Mouse (Mus musculus): Measurements from ENCODE around the gene Chrnb1.

Chrnb1 gene

DNA sequence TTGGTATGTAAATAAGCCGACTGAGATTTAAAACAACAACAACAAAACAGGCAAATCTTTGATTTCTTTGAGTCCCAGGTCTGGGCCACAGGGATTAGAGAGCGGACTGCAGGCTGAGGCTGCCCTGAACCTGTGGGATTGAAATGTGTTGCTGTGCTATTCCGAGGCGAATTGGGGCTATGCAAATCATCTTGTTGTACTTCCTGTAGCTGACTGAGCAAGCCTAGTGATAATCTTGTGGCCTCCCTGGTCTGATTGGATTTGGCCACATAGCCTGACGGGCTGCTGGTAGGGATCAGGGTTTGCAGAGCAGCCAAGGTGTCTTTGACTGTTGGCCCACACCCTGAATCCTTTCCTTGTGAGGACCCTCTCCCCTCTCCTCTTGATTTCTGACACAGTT is 20.8 kb downstream of the Chrnb1 start:
- DNase-seq (ENCODE audit: low spot score) = no peak

DNA sequence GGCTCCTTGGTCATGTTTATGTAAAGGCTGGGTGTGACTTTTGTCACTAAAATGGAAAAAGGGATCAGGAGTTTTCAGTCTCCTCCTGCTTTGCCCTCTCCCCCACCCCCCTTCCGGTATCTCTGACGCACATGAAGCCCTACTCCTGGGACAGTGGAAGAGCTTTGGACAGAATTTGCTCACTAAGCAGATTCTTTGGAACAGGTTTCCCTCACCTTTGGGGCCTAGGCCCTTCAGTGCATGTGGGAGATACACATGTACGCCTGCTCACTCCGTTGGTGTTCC is 28.2 kb downstream of the Chrnb1 start:
- no peak for DNase-seq (ENCODE audit: low spot score)

DNA sequence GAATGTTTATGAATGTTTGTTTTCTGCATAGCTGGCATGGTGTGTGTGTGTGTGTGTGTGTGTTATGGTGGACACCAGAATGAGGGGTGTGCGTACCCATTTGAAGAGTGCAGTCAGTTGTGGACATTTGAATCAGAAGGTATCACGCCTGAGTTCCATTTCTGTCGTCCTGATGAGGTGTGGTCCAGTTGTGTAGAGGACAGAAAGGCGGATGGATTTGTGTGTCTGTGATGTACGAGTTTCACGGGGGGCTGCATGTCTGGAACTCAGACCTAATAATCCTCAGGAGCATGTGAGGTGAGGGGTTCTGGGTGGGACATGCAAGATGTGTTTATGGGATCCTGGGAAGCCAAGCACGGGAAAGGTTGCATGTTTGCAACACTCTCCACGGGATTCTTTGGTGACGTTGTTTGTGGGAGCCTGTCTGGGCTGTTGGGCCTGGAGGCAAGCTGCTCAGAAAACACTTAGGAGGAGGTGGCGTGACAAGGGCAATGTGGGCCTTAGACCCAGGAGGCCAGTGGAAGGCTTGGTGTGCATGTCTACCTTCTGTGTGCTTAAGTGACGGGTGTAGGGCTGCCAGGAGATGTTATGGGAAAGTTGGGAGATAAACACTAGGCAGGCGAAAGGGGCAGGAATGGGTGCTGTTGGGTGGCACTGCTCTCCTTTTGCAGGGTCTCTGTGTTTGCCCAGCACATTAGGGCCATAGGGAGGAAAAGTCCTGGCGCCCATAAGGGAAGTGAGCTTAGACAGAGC is 28.7 kb downstream of the Chrnb1 start:
- no peak for DNase-seq (ENCODE audit: low spot score)

DNA sequence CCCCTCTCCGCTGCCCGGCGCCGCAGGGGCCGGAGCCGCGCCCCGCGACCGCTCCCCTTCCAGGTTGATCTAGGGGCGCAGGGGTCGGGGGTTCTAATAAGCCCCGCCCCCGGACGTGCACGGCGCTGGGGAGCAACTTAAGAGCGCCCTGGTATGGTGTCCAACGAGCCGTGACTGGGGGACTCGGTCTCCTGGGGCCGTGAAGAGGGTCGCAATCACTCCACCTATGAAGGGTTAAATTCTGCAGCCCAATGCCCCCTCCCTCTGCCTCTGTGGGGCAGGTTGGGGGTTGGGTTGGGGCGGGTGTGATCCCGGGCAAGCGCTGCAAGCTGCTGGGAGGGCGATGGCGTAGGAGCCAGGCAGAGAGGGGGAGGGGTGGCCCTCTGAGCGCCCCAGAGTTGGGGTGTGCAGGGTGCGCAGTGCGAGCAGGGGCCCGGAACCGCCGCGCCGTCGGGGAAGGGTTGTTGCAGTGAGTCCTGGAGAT is 29.6 kb downstream of the Chrnb1 start:
- no peak for DNase-seq (ENCODE audit: low spot score)

DNA sequence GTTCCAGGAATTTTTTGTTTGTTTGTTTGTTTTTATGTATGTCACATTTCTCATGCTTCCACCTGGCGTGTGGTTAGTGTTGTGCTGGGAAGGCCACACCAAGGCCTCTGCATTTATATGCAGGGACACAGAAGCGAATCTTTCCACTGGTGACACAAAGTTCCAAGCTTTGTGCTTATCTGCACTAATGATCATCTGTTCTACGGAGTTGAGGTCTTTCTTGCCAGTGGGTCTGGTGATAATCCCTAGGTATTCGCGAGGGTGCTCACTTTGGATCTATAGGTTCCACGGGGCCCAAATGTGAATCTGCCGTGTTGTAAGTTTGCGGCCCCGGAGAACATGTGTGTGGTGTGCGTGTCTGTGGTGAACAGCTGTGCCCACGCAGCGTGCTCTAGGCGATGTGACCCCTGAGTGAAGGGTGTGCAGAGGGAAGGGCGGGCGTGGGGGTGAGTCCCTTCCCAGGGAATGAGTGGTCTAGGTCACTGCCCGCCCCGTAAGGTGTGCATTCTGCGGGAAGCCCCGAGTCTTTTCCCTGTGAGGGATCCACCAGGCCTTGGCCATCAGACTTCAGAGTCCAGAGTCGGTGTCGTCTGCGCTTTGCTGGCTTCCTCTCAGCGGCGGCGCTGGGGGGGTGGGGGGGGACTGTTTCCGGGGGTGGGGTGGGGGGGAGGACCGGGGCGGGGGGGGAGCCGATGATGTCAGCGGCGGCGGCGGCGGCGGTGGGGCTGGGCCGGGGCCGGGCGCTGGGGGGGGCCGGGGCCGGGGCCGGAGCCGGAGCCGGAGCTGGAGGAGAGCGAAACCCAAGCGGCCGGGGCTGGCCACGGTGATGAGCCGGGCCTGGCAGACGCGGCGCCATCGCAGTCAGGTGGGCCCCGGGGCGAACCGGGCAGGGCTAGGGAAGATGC is 30.3 kb downstream of the Chrnb1 start, which contains the start of gene Zbtb4:
Gene Zbtb4, plus strand, starts transcription at position 692 of the 905 bp plus-strand sequence.
- DNase-seq (ENCODE audit: low spot score) = no peak

DNA sequence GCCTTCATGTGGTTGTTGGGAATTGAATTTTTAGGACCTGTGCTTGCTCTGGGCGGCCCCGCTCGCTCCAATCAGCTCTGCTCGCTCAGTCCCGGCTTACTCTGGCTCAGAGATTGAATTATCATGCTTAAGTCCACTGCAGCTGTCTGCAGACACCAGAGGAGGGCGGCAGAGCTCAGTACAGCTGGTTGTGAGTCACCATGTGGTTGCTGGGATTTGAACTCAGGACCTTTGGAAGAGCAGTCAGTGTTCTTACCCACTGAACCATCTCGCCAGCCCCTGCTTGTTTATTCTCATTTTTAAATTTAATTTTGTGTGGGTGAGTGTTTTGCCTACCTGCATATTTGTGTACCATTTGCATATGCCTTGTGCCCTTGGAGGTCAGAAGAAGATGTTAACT is 32.2 kb downstream of the Chrnb1 start:
- no peak for DNase-seq (ENCODE audit: low spot score)

DNA sequence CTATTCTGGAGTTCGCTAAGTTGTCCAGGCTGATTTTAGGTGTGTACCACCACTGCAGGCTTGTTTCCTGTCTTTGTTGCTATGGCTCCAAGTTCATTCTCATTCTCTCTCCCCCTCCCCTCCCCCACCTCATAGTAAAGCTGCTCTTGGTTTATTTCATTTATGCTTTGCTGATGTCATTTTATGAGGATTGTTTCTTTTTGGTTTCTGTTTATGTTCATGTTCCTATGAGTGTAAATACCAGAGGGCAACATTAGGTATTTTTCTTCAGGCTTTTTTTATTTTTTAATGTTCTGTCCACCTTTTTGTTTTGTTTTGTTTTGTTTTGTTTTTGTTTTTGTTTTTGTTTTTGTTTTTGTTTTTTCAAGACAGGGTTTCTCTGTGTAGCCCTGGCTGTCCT is 33.9 kb downstream of the Chrnb1 start, which contains the start of gene Slc35g3:
Gene Slc35g3, minus strand, starts transcription at position 101 of the 400 bp plus-strand sequence.
- DNase-seq (ENCODE audit: low spot score) = no peak

DNA sequence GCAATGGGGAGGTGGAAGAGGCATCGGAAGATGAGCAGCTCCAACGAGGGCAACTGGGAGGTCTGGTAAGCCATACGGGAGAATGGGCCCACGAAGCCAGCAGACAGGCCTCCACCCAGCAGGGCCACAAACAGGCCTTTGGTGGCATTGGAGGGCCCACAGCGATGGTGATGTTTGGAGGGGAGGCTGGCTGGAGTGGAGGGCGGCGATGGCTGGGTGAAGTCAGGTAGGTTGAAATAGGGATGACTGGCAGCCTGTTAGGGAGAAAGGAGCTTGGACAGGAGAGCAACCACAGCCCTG is 34.9 kb downstream of the Chrnb1 start:
- no peak for DNase-seq (ENCODE audit: low spot score)

DNA sequence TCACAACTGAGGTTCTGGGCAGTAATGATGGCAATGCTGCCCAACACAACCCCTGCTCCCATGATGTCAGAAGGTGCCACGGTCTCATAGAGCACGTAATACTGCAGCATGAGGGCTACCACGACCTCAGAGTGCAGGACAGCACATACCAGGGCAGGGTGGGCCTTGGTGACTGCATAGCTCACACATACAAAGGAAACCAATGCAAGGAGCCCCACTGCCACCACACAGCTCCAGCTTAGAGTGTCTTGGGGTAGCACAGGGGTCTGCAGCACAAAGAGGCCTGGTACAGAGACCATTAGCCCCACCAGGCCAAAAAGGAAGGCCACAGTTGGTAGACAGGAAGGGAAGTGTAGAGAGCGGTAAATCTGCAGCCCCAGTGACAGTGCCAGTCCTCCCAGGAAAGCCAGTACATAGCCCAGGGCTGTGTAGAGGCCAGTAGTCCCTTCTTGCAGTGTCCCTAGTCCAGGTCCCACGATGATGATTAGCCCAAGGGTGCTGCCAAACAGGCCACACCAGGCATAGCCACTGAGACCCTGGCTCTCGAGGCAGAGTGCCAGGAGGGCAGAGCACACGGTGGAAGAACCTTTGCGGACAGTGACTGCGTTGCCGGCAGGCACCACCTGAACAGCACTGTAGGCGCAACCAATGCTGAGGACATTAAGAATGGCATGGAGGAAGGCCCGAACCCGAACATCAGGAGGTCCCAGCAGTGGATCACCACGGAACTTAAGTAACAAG is 35.4 kb downstream of the Chrnb1 start:
- DNase-seq (ENCODE audit: low spot score) = no peak

DNA sequence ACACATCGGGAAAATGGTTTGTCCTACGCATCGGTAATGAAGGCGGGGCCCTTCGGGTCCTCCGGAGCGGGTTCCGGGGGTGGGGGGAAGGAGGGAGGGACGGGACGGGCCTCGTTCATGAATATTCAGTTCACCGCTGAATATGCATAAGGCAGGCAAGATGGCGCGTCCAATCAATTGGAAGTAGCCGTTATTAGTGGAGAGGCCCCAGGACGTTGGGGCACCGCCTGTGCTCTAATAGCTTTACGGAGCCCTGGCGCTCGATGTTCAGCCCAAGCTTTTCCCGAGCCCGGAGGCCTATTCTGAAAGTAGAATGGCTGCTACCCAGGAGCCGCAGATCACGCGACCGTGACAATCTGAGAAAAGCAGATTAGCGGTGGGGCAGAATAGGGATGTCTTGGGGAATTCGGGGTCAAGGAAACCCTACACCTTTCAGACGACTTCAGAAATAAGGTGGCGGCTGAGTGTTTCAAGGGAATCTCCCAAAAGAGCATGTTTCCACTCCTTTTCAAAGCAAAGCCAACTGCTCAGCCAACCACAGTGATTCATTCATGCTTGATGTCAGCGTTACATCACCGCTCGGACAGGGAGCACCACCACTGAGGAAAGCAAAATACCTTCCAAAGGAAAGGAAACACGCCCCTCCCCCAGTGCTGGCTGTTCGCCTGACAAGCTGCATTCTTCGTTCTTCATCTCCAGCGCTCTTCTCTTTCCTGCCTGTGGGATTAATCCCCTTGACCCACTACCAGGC is 36.6 kb downstream of the Chrnb1 start:
- no peak for DNase-seq (ENCODE audit: low spot score)

DNA sequence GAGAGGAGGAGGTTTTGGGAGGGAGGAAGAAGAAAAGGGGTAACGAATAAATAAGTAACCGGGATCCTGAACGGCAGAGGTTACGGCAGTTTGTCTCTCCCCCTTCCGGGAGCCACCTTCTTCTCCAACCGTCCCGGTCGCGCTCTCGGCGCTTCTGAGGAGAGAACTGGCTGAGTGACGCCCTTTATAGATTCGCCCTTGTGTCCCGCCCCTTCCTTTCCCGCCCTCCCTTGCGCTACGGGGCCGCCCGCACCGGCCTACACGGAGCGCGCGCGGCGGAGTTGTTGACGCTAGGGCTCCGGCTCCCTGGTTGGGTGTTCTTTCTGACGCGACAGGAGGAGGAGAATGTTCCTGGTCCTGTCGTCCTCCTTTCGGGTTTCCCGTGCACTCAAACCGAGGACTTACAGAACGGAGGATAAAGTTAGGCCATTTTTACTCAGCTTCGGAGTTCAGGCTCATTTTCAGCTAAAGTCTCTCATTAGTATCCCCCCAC is 37.2 kb downstream of the Chrnb1 start, which contains the start of gene Polr2a:
Gene Polr2a, minus strand, starts transcription at position 160 of the 493 bp plus-strand sequence.
- peak; percentile 91 for DNase-seq (ENCODE audit: low spot score)

DNA sequence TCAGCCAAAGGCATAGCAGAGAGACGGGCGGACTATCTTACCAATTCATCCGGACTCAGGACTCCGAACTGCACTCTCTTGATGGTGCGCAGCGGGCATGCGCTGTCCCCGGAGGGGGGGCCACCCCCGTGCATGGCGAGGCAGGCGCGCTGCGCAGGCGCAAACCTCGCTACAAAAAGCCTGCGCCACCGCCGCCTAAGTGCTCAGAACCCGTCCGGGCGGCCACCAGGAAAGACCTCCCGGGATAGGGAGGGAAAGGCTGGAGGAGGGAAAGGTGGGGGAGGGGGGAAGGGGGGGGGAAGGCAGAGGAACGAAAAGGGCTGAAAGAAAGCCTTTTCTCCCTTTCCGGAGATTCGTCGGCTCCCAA is 37.7 kb downstream of the Chrnb1 start:
- DNase-seq (ENCODE audit: low spot score) = peak; percentile 88

DNA sequence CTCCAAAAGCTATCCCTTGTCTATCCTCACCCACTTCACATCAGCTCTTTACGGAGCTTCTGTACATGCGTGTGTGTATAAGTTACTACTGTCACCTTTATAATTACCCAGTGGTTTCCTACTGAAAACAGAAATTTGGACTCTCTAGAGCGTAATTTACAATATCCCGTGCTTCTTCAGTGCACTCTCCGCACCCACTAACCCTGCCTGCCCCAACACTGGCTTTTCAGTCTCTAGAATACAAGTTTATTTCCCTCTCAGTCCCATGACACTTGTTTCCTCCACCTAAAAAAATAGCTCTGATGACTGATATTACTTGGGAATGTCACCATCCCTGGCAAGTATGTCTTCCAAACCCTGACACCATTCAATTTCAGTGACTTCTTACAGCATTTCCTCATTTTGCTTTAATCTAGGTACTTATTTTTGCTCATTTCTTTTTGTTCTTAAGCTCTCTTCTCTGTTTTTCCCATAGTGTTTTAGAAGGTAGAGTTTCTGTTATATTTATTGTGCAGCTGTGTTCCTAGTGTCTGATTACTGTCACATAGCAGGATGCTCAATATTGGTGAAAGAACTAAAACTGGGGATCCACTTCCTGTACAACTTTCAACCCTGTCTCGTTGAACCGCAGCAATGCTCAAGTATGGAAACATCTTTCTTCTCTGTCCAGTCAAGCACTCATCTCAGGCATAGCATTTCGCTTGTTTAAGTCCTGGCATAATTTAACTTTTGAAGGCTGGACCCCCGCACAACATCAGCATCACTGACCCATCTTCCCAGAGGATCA is 38.2 kb downstream of the Chrnb1 start:
- no peak for DNase-seq (ENCODE audit: low spot score)

DNA sequence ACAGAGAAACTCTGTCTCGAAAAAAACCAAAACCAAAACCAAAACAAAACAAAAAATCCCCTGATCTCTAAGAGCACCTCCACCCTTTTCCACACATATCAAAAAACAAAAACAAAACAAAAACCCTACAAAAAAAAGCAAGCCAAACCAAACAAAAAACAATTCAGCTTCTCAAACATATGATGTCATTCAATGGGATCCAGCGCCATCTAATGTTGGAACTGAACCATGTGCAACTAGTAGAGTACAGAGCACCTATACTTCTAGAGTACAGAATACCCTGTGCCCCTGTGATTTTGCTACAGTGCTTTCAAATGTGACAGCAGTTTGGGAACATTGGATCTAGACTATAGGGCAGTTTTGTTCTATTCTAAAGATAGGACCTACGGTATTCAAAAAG is 41.0 kb downstream of the Chrnb1 start:
- DNase-seq (ENCODE audit: low spot score) = no peak

DNA sequence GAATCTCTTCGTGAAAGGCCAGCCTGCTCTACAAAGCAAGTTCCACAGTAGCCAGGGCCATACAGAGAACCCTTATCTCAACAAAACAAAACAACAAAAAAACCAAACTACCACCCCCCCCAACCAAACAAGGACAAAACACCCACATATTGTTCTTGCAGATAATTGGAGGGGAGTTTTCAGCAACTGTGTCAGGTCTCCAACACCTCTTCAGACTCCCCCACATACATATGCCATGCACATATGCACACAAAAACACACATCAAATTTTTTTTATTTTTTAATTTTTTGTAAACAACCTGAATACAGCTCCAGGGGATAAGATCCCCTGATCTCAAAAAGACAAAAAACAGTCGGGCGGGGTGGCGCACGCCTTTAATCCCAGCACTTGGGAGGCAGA is 41.5 kb downstream of the Chrnb1 start:
- no peak for DNase-seq (ENCODE audit: low spot score)

DNA sequence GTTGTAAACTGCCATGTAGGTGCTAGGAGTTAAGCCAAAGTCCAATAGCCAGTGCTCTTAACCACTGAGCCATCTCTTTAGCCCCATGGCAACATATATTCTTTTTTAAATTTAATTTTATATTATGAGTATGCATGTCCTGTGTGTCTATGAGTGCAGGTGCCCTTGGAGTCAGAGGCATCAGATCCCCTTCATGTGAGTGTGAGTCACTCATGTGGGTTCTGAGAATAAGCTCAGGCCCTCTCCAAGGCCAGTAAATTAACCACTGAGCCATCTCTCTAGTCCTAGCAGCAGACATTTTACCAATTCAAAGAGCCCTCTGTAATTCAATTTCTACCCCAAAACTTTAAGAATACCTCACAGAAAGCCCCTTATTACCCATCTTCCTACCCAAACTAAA is 43.1 kb downstream of the Chrnb1 start:
- DNase-seq (ENCODE audit: low spot score) = no peak

DNA sequence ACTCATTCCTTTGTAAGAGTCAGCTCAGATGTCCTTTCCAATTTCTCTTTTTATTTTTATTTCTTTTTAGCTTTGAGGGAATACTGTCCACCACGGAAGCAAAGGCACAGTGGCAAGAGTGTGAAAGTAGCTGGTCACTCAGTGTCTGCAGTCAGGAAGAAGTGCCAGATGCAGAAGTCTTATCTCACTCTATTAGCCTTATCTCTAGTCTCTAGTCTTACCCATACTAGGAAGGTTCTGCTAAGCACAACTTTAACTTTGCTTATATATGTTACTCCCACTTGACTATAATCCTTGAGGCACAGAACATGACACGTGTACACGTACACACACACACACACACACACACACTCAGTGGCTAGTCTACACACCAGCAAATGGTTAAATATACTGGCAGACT is 44.1 kb downstream of the Chrnb1 start:
- DNase-seq (ENCODE audit: low spot score) = no peak
